Mouse (Mus musculus) common myeloid progenitor, adult 5-6 weeks (primary cell): ENCODE results near the gene Dlk1. TPM values are rescaled to one million over a fixed set of nuclear protein-coding genes. Genes with fewer than 3 reads are reported as not detected.
"Not testable (repeated sequence)": the region's sequence is repeated elsewhere in the genome, so short reads cannot be mapped to it uniquely, and the experiment has no call there.

ENCODE experiments used
- ATAC-seq: replicated peaks from 2 replicates; pipeline ENCODE4 v1.8.0; 2016; ENCODE audit warnings: low read depth, mild to moderate bottlenecking, moderate TSS enrichment, inconsistent platforms; ENCODE audit not compliant: poor library complexity, severe bottlenecking
- total RNA-seq: library from RNA; stranded (forward); fragments of 200-1000, 187-1606 nt; gene quantifications from 2 replicates; pipeline ENCODE4 v1.2.3, GENCODE M21; 2017

The Dlk1 gene
- total RNA-seq, 1 experiment from 2014 or later: not detected

- ATAC-seq: peak; percentile 56; the same call in 1 of the 2 replicates
These were observed 14.8 kb downstream of the Dlk1 start for GRCm38 (mm10) chr12:109467417-109467816.

DNA sequence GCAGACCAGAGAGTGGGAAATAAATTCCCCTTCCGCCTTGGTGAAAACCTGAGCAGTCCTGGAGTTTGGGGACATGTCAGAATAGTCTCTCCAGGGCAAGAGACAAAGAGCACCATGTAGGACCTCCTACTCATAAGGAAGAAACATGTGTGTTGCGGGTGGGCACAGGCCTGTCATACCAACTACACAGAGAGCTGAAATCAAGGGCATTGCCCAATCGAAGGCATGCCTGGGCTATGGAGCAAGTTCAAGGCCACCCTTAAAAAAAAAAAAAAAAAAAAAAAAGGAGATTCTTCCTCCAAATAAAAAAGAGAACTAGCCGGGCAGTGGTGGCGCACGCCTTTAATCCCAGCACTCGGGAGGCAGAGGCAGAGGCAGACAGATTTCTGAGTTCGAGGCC, 17.2 kb downstream of the Dlk1 start:
- no peak for ATAC-seq

GRCm38 (mm10) chr12:109472627-109473026, 20.0 kb downstream of the Dlk1 start:
- ATAC-seq: no peak

DNA sequence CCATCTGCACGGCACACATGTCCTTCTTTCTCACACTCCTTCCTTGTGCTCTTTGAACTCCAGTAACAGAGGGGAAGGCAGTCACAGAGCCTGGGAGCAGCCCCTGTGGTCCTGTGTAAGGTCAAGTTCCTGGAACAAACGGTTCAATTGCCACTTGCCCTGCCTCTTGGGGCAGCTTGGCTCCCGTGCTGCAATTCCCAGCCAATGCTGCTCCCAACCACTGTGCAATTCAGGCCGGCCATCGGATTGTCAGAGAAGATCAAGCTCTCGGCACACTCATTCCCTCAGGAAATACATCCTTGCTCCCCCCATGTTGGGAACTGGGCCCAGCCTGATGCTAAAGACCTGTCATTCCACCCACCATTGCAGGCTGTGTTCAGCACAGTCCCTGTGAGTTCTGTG, 21.0 kb downstream of the Dlk1 start:
- ATAC-seq: no peak

GRCm38 (mm10) chr12:109474187-109474606, 21.6 kb downstream of the Dlk1 start:
- ATAC-seq: no peak

DNA sequence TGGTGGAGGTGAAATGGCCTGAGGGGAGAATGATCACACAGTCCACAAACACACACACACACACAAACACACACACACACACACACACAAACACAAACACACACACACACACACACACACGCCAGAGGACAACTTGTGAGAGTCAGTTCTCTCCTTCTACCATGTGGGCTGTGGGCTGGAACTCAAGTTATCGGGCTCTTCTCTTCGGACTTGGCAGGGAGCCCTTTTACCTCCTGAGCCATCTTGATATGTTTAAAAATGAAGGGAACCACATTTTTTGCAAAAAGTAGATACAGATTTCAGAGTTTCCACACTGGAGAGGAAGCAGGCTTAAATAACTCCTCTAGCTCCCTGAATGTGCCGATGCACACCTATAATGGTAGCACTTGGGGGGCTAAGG, 22.9 kb downstream of the Dlk1 start:
- ATAC-seq: no peak

DNA sequence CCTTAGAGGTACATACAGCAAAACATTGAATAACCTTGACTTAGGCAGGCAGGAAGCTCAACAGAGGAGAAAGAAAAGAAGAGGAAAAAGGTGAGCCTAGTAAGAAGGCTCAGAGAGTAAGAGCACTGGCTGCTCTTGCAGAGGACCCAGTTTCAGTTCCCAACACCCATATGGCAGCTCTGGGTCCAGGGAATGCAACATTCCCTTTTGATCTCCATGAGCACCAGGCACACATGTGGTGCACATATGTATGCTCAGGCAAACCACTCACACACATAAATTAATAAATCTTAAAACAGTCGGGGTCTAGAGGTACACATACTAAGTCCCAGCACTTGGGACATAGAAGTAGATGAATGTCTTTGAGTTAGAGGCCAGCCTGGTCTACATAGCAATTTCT, 33.9 kb downstream of the Dlk1 start:
- ATAC-seq: not testable (repeated sequence)

GRCm38 (mm10) chr12:109491701-109492100, 39.1 kb downstream of the Dlk1 start:
- no peak for ATAC-seq

GRCm38 (mm10) chr12:109493381-109493780, 40.8 kb downstream of the Dlk1 start:
- ATAC-seq: no peak

GRCm38 (mm10) chr12:109495016-109495644, 42.5 kb downstream of the Dlk1 start:
- no peak for ATAC-seq

GRCm38 (mm10) chr12:109496397-109496796, 43.8 kb downstream of the Dlk1 start:
- ATAC-seq: no peak

- no peak for ATAC-seq
These were observed 48.4 kb downstream of the Dlk1 start for GRCm38 (mm10) chr12:109500992-109501391.

DNA sequence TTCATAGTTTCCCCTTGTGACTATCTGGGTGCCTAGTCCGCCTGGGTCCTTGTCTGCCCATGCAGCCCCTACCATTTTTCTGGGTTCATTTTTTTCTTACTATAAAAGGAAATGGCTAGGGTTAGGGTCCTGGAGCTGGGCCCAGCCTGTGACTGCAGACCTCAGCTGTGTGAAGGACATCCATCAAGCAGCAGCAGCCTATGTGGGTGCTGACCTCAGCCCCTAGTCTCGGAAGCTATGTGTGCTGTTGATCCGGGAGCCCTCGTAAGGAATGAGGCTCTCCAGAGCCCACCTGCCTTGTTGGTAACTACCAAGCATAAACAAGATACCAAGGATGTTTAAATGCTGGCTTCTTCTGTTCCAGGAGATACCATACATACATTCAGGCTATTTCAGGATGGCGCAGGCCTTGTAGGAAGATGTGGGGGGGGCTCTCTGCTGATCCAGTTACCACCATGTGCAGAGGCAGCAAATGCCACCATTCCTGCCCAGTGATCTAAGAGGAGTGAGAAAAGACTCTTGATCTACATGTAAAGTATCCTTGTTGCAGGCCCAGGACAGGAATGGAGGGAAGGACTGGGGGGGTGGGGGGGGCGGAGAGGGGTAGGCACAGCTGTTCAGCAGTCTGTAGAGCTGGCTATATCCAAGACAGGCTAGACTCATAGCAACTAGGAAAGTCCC, 49.9 kb downstream of the Dlk1 start:
- ATAC-seq: no peak

DNA sequence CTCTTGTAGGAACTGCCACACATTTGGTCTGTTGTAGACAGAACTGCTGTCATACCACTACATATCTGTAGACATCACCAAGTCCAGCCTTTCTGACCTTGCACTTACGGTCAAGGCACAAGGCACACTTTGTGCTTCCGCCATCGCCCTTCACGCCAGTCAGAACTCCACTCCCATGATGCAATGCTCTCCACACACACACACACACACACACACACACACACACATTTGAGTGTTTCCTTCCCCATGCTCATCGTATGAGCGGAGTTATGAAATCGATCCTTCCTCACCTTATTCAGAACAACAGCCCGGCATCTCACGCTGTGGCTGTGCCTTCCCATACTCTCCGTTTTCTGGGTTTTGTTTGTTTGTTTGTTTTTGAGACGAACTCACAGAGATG, 55.1 kb downstream of the Dlk1 start:
- peak; percentile 30 for ATAC-seq

GRCm38 (mm10) chr12:109508495-109509454, 56.2 kb downstream of the Dlk1 start:
- peak; percentile 14 for ATAC-seq

DNA sequence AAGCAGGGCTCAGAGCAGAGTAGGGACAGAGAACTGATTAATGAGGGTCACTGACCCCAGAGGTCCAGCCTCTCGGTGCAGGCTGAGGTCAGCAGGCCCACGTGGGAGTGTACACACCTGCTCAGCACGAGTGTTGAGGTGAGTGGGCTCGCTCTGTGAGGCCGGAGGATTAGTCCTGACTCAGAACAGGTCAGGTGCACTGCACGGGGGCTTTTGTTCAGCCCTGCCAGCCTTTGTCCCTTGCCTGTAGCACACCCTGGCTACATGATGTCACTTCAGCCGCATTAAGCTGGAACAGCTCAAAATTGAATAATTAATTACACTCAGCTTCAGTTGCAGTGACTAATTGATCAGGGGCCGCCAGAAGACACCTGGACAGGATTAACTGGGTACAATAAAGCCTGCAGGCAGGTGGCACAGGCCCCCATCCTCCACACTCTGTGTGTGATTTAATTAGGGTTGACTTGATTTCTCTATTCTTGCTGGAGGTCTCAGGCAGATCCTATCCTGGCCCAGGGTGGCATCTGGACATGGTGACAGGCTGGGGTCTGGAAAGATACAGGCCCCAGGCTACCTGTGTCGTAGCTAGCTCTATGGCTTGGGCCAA, 57.0 kb downstream of the Dlk1 start:
- no peak for ATAC-seq

DNA sequence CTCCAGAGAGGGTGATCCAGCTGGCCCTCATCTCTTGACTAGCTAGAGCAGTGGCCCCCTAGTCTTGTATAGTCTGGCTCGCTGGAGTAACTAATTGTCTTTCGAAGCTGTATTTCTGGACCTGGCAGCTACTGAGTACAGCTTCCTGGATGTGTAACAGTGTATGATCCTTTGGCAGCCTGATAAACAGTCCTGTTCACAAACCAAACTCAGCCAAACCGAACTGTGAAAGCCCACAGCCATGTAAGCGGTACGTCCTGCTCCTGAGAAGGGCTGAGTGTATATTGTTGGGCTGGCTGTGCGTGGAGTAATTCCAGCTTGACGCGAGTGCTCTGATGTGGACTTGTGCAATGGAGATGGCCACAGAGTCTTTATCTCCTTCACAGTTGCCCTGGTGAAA, 57.6 kb downstream of the Dlk1 start:
- 0 out of 2 replicates have a peak, but pooled peaks have one; percentile 19 for ATAC-seq

- ATAC-seq: no peak
These were observed 58.8 kb downstream of the Dlk1 start for GRCm38 (mm10) chr12:109511456-109511855.

- ATAC-seq: peak; percentile 61
These were observed 59.7 kb downstream of the Dlk1 start for GRCm38 (mm10) chr12:109512151-109512907.
